Mouse (Mus musculus) heart, postnatal 25 days (tissue): ENCODE results near the gene Rab5c. TPM values are rescaled to one million over a fixed set of nuclear protein-coding genes. Genes with fewer than 3 reads are reported as not detected.

Experiments
- DNase-seq: peaks from one replicate; pipeline ENCODE4 v3.0.0; 2022; ENCODE audit warnings: low spot score
- intact Hi-C: fragments of 180-260 bp; cut with DNase I; formaldehyde crosslinking; loops from one replicate; pipeline ENCODE4 v1.15.1; 2025
- total RNA-seq, 2 experiments: library from RNA; stranded (reverse); gene quantifications; 2 replicates each; pipeline ENCODE4 v1.2.3; 2021

The Rab5c gene
- total RNA-seq, 2 experiments from 2014 or later, result 62.1 to 66.8 TPM

GRCm38 (mm10) chr11:100754693-100755057 is 16.7 kb upstream of the Rab5c start:
- DNase-seq, result no peak
- intact Hi-C loops, result no loop called here

- intact Hi-C loops, result no loop called here
- no peak for DNase-seq
Measured at GRCm38 (mm10) chr11:100754021-100754692, 16.1 kb upstream of the Rab5c start.

- intact Hi-C loops, result no loop called here
Measured at GRCm38 (mm10) chr11:100752294-100752693, 14.3 kb upstream of the Rab5c start.

GRCm38 (mm10) chr11:100750127-100750526 is 12.1 kb upstream of the Rab5c start:
- intact Hi-C loops, result no loop called here
- DNase-seq, result no peak

More at GRCm38 (mm10) chr11:100752294-100752693, 14.3 kb upstream of the Rab5c start:
- DNase-seq, result no peak

GRCm38 (mm10) chr11:100749469-100749868 is 11.5 kb upstream of the Rab5c start:
- intact Hi-C loops, result loop anchor here (10.0 kb wide), 1 partner anchor 315 kb away; no protein-coding TSS in a partner anchor

GRCm38 (mm10) chr11:100748620-100749019 is 10.6 kb upstream of the Rab5c start:
- no peak for DNase-seq
- intact Hi-C loops, result loop anchor here (10.0 kb wide), 1 partner anchor 316 kb away; no protein-coding TSS in a partner anchor

More at GRCm38 (mm10) chr11:100749469-100749868, 11.5 kb upstream of the Rab5c start:
- DNase-seq, result no peak

GRCm38 (mm10) chr11:100747114-100747513 is 9.1 kb upstream of the Rab5c start:
- intact Hi-C loops, result loop anchor here (2.0 to 10.0 kb wide), 2 partner anchors 16 to 318 kb away; partner anchors contain the start of gene Hcrt

GRCm38 (mm10) chr11:100746546-100746945 is 8.5 kb upstream of the Rab5c start:
- intact Hi-C loops, result loop anchor here (2.0 to 10.0 kb wide), 2 partner anchors 16 to 318 kb away; partner anchors contain the start of gene Hcrt
- DNase-seq, result no peak

More at GRCm38 (mm10) chr11:100747114-100747513, 9.1 kb upstream of the Rab5c start:
- DNase-seq, result no peak

GRCm38 (mm10) chr11:100745085-100745484 is 7.1 kb upstream of the Rab5c start:
- DNase-seq, result no peak

GRCm38 (mm10) chr11:100741348-100741747 is 3.3 kb upstream of the Rab5c start:
- DNase-seq, result no peak
- intact Hi-C loops, result loop anchor here (10.0 kb wide), 1 partner anchor 323 kb away; no protein-coding TSS in a partner anchor

More at GRCm38 (mm10) chr11:100745085-100745484, 7.1 kb upstream of the Rab5c start:
- intact Hi-C loops, result loop anchor here (10.0 kb wide), 1 partner anchor 320 kb away; no protein-coding TSS in a partner anchor

GRCm38 (mm10) chr11:100738749-100739148 is 734 bp upstream of the Rab5c start:
- intact Hi-C loops, result no loop called here
- DNase-seq, result no peak

GRCm38 (mm10) chr11:100737105-100737733 is 796 bp downstream of the Rab5c start:
- intact Hi-C loops, result loop anchor here (2.0 kb wide), 1 partner anchor 20 kb away; no protein-coding TSS in a partner anchor
- no peak for DNase-seq

- intact Hi-C loops, result loop anchor here (2.0 kb wide), 1 partner anchor 20 kb away; no protein-coding TSS in a partner anchor
Measured at GRCm38 (mm10) chr11:100736746-100737080, 1.3 kb downstream of the Rab5c start.

GRCm38 (mm10) chr11:100735954-100736745 is 1.9 kb downstream of the Rab5c start:
- no peak for DNase-seq
- intact Hi-C loops, result loop anchor here (2.0 kb wide), 1 partner anchor 19 kb away; no protein-coding TSS in a partner anchor

More at GRCm38 (mm10) chr11:100736746-100737080, 1.3 kb downstream of the Rab5c start:
- no peak for DNase-seq

- DNase-seq, result no peak
Measured at GRCm38 (mm10) chr11:100735134-100735865, 2.7 kb downstream of the Rab5c start.

GRCm38 (mm10) chr11:100730477-100731205 is 7.4 kb downstream of the Rab5c start:
- intact Hi-C loops, result no loop called here
- DNase-seq, result no peak

More at GRCm38 (mm10) chr11:100735134-100735865, 2.7 kb downstream of the Rab5c start:
- intact Hi-C loops, result no loop called here

- intact Hi-C loops, result no loop called here
- DNase-seq, result no peak
Measured at GRCm38 (mm10) chr11:100729976-100730375, 8.0 kb downstream of the Rab5c start.

GRCm38 (mm10) chr11:100728601-100729000 is 9.4 kb downstream of the Rab5c start:
- no peak for DNase-seq
- intact Hi-C loops, result no loop called here

GRCm38 (mm10) chr11:100727201-100727600 is 10.8 kb downstream of the Rab5c start:
- intact Hi-C loops, result no loop called here
- DNase-seq, result no peak
